Mouse (Mus musculus): Measurements from ENCODE around the gene Lysmd2. TPM values are rescaled to one million over a fixed set of nuclear protein-coding genes. Genes with fewer than 3 reads are reported as not detected.
"Not testable (repeated sequence)": the region's sequence is repeated elsewhere in the genome, so short reads cannot be mapped to it uniquely, and the experiment has no call there.

Lysmd2 gene
- total RNA-seq (2021) = 10 to 100 TPM; 67.6 to 71.9 TPM

DNA sequence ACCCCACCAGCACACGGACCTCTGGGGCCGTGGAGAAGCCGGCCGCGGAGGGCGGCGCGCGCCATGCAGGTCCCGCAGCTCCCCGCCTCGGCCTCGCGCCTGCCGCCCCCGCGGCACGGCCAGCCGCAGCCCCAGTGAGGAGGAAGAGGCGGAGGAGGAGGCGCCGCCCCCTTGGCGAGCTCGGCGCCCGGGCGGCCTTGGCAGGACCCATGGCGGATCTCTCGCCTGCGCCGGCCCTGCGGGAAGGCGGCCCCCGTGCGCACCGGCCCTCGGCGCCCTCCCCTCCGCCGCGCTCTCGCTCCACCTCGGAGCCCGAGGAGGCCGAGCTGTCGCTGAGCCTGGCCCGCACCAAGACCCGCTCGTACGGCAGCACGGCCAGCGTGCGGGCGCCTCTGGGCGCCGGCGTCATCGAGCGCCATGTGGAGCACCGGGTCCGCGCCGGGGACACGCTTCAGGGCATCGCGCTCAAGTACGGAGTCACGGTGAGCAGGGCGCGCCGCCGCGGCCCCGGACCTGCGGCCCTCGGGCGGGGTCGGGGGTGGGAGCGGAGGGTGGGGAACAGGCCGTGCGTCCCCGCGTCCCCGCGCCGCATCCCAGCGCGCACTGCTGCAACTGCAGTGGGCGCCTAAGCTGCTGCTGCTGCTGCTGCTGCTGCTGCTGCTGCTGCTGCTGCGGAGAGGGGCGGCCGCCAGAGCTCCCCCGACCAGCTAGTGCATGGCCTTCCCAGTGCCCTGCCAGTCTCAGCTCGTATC lies at the start of gene Lysmd2:
Gene Lysmd2 (plus strand): TSS at position 186 of the 752 bp plus-strand sequence.
- intact Hi-C loops (cut with DNase I) = loop anchor here (2.0 to 5.0 kb wide), 2 partner anchors 15 to 57 kb away; partner anchors contain the start of genes Scg3 and Tmod2
- DNase-seq (ENCODE audit: low spot score in 2 of 2) = peak; percentile 73 to 84

DNA sequence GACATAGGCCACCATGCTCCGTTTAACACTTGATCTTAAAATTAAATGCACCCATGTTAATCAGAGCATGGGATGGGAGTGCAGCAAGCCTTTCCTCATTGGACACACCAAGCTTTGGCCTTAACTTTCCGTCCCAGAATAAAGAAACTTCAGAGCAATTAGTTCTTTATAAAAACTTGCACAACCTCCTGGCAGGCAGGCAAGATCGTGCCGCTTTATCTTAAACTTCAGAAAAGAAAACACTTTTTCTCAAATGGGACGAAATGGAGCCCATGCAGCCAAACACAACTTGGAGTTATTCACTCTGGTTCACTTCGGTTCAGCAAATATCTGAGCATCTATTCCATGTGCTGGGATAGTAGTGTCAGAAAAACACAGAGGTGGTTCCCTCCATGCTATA lies 46.2 kb upstream of the Lysmd2 start:
- no peak for DNase-seq (ENCODE audit: low spot score in 2 of 2)
- intact Hi-C loops (cut with DNase I) = no loop called here

DNA sequence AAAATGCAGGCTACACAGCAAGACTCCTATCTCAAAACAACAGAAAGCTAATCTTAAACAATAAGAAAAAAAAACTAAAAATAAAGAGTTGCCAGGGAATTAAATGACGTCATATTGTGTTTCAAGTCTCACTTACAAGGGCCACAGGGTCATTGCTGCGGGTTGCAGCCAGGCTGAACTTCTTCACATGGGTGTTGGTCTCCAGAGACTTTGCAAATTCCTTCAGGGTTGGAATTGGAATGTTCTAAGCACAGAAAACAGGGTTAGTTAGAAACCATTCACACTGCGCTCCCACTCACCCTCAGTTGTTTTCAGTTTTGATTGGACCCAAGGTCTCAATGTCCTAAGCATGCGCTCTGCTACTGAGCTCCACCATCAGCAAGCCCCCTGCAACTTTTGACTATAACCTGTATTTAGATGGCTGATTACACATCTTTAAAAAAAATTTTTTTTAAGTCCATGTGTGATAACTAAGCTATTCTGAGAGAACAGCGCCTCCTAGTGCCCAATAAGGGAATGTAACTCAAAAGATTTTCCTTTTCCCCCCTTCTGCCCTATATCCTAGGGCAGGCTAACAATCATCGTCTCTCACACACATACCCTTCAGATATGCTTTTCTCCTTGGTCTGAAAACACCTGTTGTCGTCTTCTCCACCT lies 43.7 kb upstream of the Lysmd2 start:
- intact Hi-C loops (cut with DNase I) = loop anchor here (5.0 kb wide), 2 partner anchors 60 to 120 kb away; no protein-coding TSS in a partner anchor
- no peak for DNase-seq (ENCODE audit: low spot score in 2 of 2)

DNA sequence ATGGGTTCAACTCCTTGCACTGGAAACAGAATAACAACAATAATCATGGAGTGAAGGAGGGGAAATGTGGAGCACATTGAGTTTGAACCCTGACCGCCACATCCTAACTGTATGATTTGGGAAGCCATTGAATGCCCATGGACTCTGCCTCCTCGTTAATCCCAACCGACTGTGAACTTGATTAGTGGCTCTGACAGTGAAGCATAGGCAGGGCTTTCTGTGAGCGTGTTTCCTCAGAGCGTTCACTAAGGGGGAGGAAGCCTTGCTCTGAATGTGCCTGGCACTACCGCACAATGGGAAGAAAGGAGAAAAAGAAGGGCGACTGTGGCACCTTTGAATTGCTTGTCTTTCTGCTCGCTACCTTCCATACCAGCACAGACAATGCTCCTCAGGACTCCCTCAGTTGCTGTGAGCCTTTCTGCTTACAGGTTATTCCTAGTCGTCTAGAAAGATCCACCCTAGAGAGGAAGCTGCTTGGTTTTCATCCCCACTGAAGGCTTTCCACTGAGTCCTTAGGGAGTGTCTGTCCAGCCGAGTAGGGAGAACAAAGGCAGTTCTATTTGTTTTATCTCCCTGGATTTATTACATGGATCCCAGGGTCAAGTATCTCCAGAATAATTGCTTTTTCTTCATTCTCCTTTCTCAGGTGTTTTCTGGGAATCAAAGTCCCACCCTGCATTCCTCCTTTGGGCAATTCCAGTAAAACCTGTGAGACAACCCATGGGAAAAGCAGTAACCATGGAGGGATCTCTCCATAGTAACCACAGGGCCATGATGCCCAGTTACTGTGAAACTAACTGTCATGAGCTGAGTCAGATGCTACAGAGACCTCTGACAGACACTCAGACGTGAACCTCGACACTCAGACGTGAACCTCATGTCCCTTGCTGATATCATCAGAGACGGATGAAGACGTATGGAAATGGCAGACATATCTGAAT lies 35.4 kb upstream of the Lysmd2 start:
- intact Hi-C loops (cut with DNase I) = no loop called here
- no peak for DNase-seq (ENCODE audit: low spot score in 2 of 2)

DNA sequence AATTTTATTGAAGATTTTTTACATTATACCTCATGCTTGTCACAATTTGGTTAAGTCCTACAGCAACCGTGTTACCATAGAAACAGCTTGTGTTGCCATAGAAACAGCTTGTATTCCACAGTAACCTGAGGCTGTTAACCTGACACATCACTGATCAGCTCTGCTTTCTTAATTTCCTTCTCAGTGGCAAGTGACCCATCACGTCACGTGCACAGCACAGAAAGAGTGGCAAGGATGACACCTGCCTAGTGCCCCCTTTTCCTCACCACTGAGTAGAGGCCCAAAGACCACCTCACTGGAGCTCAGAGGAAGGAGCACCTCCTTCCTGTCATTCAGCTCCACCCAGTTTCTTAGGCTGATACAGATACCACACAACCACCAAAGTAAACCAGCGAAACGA lies 32.1 kb upstream of the Lysmd2 start:
- intact Hi-C loops (cut with DNase I) = no loop called here
- no peak for DNase-seq (ENCODE audit: low spot score in 2 of 2)

DNA sequence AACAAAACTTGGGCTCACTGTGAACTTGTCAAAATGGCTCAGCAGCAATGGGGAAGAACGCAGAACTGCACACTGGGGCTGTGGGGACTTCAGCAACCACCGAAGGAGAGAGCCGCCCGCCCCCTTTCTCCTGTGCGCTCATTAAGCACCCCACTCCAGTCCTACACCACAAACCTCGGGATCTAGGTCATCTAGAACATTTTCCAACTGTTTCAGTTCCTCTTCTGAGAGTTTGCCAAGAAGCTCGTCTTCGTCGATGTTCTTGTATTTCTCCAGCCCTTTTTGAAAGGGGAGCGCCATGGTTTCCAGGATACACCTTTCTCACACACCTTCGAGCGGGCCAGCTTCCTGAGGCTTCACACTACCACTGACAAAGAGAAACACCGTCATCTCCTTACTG lies 28.5 kb upstream of the Lysmd2 start:
- no peak for DNase-seq (ENCODE audit: low spot score in 2 of 2)
- intact Hi-C loops (cut with DNase I) = no loop called here

DNA sequence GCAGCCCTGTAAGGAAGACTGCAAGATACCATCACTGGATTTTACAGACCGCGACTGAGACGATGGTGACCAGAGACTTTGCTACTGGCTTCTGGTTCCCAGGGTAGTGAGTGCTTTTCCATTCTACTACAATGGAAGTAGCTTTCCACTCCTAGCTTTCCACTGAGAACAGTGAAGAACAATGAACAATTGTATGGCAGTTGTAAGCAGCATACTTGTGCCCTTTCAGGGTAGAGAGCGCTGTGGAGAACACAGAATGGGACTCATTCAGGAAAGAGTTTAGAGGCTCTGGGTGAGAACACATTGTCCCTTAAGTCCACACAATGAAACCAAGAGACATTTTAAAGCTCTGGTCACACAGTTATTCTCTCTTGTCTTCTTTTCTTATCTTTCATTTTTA lies 27.9 kb upstream of the Lysmd2 start:
- no peak for DNase-seq (ENCODE audit: low spot score in 2 of 2)
- intact Hi-C loops (cut with DNase I) = no loop called here

DNA sequence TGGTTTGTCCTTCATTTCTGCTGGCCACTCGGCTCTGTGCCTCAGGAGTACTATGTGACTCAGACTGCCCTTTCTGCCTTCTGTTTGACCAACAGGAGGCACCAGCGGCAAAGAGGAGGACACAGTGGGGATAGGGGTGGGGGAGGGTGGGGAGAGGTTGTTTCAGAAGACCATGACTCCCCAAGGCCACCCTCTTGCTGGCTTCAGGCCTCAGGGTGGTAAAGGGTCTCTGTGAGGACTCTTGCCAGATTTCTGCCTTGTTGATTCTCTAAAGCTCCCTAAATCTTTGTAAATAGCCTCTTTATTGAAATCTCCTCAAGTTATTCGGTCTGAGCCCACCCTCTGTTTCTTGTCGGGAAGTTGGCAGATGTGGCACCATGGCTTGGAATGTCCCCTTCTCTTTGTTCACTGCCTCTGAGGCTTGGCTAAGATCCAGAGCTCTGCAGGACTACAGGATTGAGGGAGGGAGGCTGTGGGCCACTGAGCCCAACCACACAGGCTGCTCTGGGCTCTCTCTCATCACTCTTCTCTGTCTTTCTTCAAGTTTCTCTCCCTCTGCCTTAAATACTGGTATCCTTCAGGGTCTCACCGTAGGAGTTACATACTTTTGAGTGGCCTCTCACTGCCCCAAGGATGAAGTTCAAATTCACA lies 26.2 kb upstream of the Lysmd2 start:
- peak; percentile 32 for DNase-seq (ENCODE audit: low spot score in 2 of 2)
- intact Hi-C loops (cut with DNase I) = loop anchor here (2.0 kb wide), 1 partner anchor 85 kb away; the partner anchor contains the start of gene Scg3

DNA sequence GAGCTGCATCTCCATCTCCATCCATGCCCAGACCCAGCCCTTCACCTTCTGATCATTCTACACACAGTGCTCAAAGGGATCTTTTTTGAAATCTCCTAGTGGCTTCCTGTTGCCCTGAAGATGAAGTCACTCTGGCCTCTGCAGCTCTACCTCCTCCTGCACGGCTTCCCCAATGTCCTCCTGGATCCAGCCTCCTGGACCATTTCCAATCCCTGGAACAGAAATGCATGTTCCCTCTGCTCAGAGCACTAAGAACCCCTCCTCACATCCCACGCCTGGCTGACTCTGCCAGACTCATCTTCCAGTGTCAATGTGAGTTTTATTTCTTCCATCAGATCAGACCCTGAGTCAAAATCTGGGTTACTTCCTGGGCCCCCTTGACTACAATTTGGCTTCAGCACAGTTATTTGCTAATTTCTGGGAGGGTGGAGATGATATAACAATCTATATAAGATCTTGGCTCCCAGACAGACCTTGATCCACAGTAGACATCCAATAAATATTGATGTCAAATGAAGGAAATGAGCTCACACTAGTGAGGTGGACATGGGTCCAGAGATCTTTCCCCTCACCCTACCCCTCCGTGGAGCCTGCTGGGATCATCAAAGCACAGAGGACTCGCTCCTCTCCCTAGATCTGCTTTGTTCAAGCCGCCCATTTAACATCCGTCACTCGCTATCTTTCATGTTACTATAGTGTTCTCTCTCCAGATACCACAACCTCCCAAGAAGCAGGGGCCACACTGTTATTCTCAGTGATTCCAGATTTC lies 25.2 kb upstream of the Lysmd2 start:
- peak; percentile 44 to 45 for DNase-seq (ENCODE audit: low spot score in 2 of 2)

DNA sequence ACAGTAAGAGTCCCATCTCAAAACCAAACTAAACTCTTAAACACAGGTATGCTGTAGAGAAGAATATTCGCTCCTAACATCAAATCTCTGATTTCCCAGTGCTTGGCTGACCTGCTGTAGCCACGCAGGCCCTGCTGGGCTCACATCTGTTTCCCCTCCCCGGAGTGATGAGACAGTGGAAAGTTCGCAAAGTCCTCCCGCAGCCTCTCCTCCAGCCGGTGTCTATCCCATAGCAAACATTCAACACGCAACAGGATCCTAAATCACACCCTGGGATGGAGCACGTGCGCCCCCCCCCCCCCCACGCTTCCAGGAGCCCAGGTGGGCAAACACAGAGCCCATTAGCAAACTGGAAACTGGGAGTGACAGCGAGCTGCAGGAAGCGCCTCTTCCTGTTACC lies 24.0 kb upstream of the Lysmd2 start:
- DNase-seq (ENCODE audit: low spot score in 2 of 2) = peak in 1 of 2 experiments; percentile 0

More for the DNA sequence above, 25.2 kb upstream of the Lysmd2 start:
- intact Hi-C loops (cut with DNase I) = no loop called here

DNA sequence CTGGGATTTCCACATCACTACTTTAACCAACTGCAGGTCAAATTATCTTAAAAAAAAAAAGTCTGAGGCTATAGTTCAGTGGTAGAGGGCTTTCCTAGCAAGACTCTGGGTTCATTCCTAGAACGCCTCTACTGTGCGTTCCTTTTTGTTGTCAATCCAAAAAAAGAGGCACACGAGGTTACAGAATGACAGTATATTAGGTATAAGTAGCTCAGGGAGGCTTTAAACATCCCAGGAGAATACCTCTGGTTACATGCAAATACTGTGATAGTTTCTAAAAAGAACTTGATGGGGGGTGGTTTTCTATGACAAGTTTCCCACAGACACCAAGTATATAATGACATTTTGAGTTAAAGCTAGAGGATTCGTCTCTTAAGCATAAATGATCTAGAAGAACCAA lies 18.0 kb upstream of the Lysmd2 start:
- DNase-seq (ENCODE audit: low spot score in 2 of 2) = no peak
- intact Hi-C loops (cut with DNase I) = no loop called here

More for the DNA sequence above, 24.0 kb upstream of the Lysmd2 start:
- intact Hi-C loops (cut with DNase I) = no loop called here

DNA sequence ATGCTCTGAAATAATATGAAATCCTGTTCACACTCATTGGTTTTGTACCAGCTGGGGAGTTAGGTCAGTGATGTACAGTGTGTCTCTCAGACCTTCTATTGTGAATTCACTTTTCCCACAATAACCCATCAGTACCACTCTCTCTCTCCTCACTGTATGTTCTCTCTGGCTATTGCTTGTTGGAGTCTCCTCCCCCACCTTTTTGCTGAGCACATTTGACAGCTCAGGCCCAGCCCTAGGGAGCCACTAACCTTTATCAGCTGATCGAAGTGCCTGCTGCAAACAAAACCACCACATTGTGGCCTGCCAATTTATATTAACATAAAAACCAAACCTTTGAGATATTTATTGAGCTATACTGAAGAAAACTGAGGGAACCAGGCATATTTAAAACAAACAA lies 16.0 kb upstream of the Lysmd2 start:
- no peak for DNase-seq (ENCODE audit: low spot score in 2 of 2)
- intact Hi-C loops (cut with DNase I) = no loop called here

DNA sequence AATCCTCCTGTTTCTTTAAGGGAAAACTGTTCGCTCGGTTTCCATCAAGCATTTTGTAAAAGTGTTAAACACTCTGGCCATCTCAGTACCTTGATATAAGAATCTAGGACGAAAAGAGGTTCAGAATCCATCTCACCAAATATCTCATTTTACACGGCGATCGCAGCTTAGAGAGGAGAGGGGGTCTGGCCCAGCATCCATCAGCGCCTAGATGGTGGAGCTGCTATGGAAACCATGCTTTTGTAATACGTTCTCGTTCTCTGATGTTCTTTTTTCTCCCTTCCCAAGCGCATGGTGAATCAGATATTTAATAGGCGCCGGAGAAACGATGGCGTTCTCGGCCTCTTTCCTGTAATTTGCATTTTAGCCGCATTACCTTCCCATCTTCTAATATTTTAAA lies 15.6 kb upstream of the Lysmd2 start:
- intact Hi-C loops (cut with DNase I) = loop anchor here (2.0 to 5.0 kb wide), 2 partner anchors 15 to 72 kb away; partner anchors contain the start of genes Lysmd2 and Scg3
- peak in 1 of 2 experiments; percentile 9 for DNase-seq (ENCODE audit: low spot score in 2 of 2)

DNA sequence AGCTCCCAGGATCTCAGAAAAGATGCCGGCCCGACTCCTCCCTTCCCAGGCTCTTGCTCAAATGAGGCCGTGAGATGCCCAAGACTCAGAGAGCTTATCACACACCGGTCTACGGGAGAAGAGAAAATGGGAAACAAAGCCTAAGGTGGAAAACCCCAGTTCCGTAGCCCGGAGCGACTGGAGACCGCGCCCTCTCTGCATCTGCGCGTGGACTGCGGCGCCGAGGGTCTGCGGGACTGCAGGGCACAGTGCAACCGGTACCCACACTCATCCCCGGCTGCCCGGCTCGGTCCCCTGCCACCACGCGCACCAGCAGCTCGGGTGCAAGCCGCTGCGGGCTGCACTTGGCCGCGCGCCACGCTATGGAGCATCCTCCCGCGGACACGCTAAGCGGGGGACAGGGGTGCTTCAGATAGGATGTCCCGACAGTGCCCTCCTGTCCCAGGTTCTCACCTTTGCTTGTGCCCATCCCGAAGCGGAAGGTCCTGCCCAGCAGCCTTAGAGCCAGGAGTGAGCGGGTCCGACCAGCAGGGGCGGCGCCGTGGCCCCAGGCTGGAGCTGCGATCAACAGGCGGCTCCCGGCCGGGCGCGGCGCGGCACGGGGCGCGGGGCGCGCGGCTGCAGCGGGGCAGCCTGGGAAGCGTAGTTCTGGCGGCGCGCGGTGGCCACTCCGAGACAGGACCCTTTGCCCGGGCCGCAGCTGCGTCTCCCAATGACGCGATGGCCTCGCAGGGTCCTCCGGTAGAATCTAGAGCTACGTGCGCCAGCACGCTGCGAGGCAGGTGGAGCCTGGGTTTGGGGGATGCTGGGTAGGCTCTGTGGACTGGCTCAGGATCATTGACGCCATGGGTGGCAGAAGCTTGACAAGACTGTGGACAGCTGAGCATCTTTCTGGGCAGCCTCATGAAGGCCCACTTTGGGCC lies 14.7 kb upstream of the Lysmd2 start, which contains the start of gene Tmod2:
Gene Tmod2 (minus strand): TSS at position 755 of the 923 bp plus-strand sequence.
- intact Hi-C loops (cut with DNase I) = loop anchor here (2.0 to 5.0 kb wide), 2 partner anchors 14 to 71 kb away; partner anchors contain the start of genes Lysmd2 and Scg3
- peak; percentile 86 for DNase-seq (ENCODE audit: low spot score in 2 of 2)

DNA sequence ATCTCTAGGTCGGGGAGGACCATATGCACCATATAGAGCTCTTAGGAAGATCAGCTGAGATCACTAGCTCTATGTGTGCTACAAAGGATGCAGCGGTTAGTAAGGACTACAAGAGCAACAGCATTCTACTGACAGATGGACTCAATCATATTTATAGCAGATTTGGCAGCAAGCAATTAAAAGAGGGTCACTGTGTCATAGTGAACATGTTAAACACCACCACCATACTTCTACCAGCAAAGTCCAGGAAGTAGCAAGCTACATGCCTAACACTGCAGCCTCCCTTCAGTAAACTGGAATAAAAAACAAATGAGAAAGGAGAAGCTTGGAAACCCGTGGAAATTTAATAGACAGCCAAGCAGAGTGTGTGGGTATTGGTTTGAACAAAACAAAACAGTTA lies 9.0 kb upstream of the Lysmd2 start:
- no peak for DNase-seq (ENCODE audit: low spot score in 2 of 2)
- intact Hi-C loops (cut with DNase I) = no loop called here

DNA sequence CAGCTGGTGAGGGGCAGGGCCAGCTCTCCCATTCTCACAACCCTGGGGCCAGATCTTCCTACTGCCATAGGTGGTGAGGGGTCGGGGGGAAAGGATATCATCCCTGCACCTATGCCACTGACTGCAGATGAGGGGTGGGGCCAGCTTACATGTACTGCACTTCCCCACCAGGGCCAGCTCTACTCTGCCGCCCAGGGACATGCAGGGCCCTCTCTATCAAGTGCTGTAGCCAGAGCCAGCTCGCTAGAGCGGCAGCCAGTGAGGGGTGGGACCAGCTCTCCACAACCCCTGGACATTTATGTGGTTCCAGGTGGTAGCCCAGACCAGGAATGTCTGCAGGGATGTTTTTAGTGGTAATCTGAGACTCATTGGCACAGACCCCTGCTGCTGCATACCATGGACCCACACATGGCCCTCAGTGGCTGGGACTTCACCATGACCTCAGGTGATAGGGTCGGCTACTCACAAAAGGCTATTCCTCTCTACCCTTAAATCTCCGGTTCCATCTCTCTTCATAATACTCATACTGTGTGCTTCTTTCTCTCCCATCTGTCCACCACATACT lies 6.6 kb upstream of the Lysmd2 start:
- no peak for DNase-seq (ENCODE audit: low spot score in 2 of 2)
- intact Hi-C loops (cut with DNase I) = no loop called here

DNA sequence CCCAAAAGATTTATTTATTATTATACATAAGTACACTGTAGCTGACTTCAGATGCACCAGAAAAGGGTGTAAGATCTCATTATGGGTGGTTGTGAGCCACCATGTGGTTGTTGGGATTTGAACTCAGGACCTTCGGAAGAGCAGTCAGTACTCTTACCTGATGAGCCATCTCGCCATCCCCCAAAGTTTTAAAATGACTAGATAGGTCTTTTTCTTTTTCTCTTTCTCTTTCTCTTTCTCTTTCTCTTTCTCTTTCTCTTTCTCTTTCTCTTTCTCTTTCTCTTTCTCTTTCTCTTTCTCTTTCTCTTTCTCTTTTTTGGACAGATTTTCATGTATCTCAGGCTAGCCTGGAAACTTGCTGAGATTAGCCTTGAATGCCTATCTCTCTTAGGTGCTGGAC lies 5.8 kb upstream of the Lysmd2 start:
- intact Hi-C loops (cut with DNase I); DNase-seq (ENCODE audit: low spot score in 2 of 2): not testable (repeated sequence)

Data from left cerebral cortex, postnatal 36 days (tissue).